Mouse (Mus musculus): ENCODE data around the gene 4833427G06Rik.

4833427G06Rik gene

GRCm38 (mm10) chr9:51068202-51068601 lies 33.7 kb downstream of the 4833427G06Rik start:
- no peak for DNase-seq (ENCODE audit: low spot score in 2 of 2)

- DNase-seq (ENCODE audit: low spot score in 2 of 2), result no peak
Observed at GRCm38 (mm10) chr9:51060601-51061000, 41.3 kb downstream of the 4833427G06Rik start, which contains the start of gene Btg4. Gene Btg4 (plus strand): TSS chr9:51060901.

GRCm38 (mm10) chr9:51058951-51059521 lies 42.8 kb downstream of the 4833427G06Rik start:
- no peak for DNase-seq (ENCODE audit: low spot score in 2 of 2)

- DNase-seq (ENCODE audit: low spot score in 2 of 2), result no peak
Observed at GRCm38 (mm10) chr9:51056360-51057324, 45.2 kb downstream of the 4833427G06Rik start.

- no peak for DNase-seq (ENCODE audit: low spot score in 2 of 2)
Observed at GRCm38 (mm10) chr9:51052180-51052579, 49.7 kb downstream of the 4833427G06Rik start.

GRCm38 (mm10) chr9:51042136-51042535 lies 59.7 kb downstream of the 4833427G06Rik start:
- no peak for DNase-seq (ENCODE audit: low spot score in 2 of 2)

GRCm38 (mm10) chr9:51041491-51041980 lies 60.3 kb downstream of the 4833427G06Rik start:
- no peak for DNase-seq (ENCODE audit: low spot score in 2 of 2)

- DNase-seq (ENCODE audit: low spot score in 2 of 2), result no peak
Observed at GRCm38 (mm10) chr9:51032785-51033529, 68.9 kb downstream of the 4833427G06Rik start.

- no peak for DNase-seq (ENCODE audit: low spot score in 2 of 2)
Observed at GRCm38 (mm10) chr9:51032291-51032690, 69.6 kb downstream of the 4833427G06Rik start.

GRCm38 (mm10) chr9:51031603-51032002 lies 70.3 kb downstream of the 4833427G06Rik start:
- DNase-seq (ENCODE audit: low spot score in 2 of 2), result no peak
